Comparison of ENCODE assay signal across 8 mouse cellular contexts in the genomic region with DNA sequence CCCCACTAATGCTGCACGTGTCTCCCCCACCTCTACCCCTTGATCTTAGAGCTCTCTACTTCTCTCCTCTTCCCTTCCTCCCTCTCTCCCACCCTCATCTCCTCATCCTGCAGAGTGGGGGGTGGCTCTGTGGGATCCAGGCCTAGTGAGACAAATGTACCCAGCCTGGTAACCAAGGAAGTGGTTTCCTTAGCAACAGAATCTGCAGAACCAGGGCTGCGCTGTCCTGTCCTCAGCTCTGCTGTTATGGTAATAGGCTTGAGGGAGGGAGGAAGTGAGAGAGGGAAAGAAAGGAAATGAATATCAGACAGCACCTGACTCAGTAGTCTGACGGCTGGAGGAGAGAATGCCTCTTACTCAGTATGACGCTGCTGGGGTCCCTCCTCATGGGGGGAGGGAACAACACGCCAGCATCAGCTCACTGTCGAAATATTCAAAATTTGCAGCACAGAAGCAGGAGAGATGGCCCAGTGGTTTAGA. TPM values are rescaled to one million over a fixed set of nuclear protein-coding genes. Genes with fewer than 3 reads are reported as not detected.
DNase-seq lines count a peak whose midpoint lies in the region; ATAC-seq and TF ChIP-seq lines count a peak whose summit lies in the region.

No protein-coding gene starts in this region.

- 20% methylated on average over 6 of the region's 6 CpGs for WGBS in heart, embryonic 15.5 days
- WGBS in forebrain, embryonic 10.5 days: 23% methylated on average over 6 of the region's 6 CpGs

- 0 out of 2 replicates have a peak, but pooled peaks have one; percentile 23 for ATAC-seq in heart, embryonic 15.5 days (replicated peaks; ENCODE audit: insufficient number of reproducible peaks, insufficient read depth, low FRiP score, low read depth)

- no peaks in the 10 kb centered on the region for H3K36me3 ChIP-seq in heart, embryonic 15.5 days
- H3K36me3 ChIP-seq in forebrain, embryonic 10.5 days (replicated peaks): no peaks in the 10 kb centered on the region

- H3K27ac ChIP-seq in heart, embryonic 15.5 days: no peak overlapping the region
- H3K27ac ChIP-seq in forebrain, embryonic 10.5 days: peak overlapping the region; percentile 69
- H3K27ac ChIP-seq in layer of hippocampus, adult 2 months: peak overlapping the region; percentile 93

- H3K9ac ChIP-seq in heart, embryonic 15.5 days: no peak overlapping the region

- H3K4me2 ChIP-seq in heart, embryonic 15.5 days: no peak overlapping the region

- H3K4me1 ChIP-seq in heart, embryonic 15.5 days (replicated peaks): peaks cover 4% of the 10 kb centered on the region; the same call in 1 of the 2 replicates
- H3K4me1 ChIP-seq in forebrain, embryonic 10.5 days: peaks cover 57% of the 10 kb centered on the region

- H3K27me3 ChIP-seq in heart, embryonic 15.5 days: peaks cover 9% of the 10 kb centered on the region
- H3K27me3 ChIP-seq in forebrain, embryonic 10.5 days (ENCODE audit: poor library complexity, severe bottlenecking): no peaks in the 10 kb centered on the region

- H3K9me3 ChIP-seq in heart, embryonic 15.5 days (replicated peaks): no peaks in the 10 kb centered on the region
- H3K9me3 ChIP-seq in forebrain, embryonic 10.5 days: no peaks in the 10 kb centered on the region

- DNase-seq in heart, adult 18-20 months: no peak
- DNase-seq in forebrain, embryonic 10.5 days (ENCODE audit: extremely low spot score, low spot score): no peak
- DNase-seq in layer of hippocampus, adult 2 months (ENCODE audit: low spot score in 2 of 2): peak; percentile 81 to 93
- peak; percentile 17 to 35 for DNase-seq in monocyte, adult 2 months (ENCODE audit: low read depth in 1 of 2, low spot score in 2 of 2)
- DNase-seq in cerebellum, adult 18-20 months: no peak
- DNase-seq in kidney, postnatal 25 days: no peak
- DNase-seq in thymus, adult 18-20 months: no peak

- H3K4me3 ChIP-seq in heart, embryonic 15.5 days: no peak overlapping the region
- no peak overlapping the region for H3K4me3 ChIP-seq in forebrain, embryonic 10.5 days
- no peak overlapping the region for H3K4me3 ChIP-seq in layer of hippocampus, adult 2 months

- TF ChIP-seq CTCF in layer of hippocampus, adult 2 months (conservative IDR thresholded peaks at IDR 0.05): no peak

RNA-seq across cellular contexts. Expression of a gene that starts 58.4 kb away (rescaled TPM):
- 4.4 and 5.0 TPM in 2 replicates for polyA plus RNA-seq in heart, embryonic 15.5 days (2015; fragmentation: Nextera tagmentation; extraction: Ambion mirVana)
- 10 to 100 TPM; 21.3 to 22.3 TPM for total RNA-seq in heart, adult 18-20 months (2021)
- polyA plus RNA-seq in forebrain, embryonic 10.5 days (2016; fragmentation: Nextera tagmentation; extraction: Ambion mirVana): 0.32 and 0.98 TPM in 2 replicates
- total RNA-seq in layer of hippocampus, adult 2 months (2021): 1 to 10 TPM; 3.3 to 4.5 TPM

Comparison
In these comparisons a context has a peak if more than half of its experiments do, and no peak if none do; other contexts are left out.
1. DNase-seq: peak in layer of hippocampus, adult 2 months (2 of 2) and monocyte, adult 2 months (2 of 2); none in heart, adult 18-20 months (0 of 2), forebrain, embryonic 10.5 days (single experiment), cerebellum, adult 18-20 months (0 of 2), kidney, postnatal 25 days (0 of 2) and thymus, adult 18-20 months (0 of 2).
2. RNA of a gene that starts 58.4 kb away (total RNA-seq): 21.3 to 22.3 TPM in heart, adult 18-20 months; 3.3 to 4.5 TPM in layer of hippocampus, adult 2 months; every median in the first group is over 4 times any median in the second.